Mouse (Mus musculus): ENCODE measurements at regions not wholly inside any gene's neighbourhood (a gene's known extent, or its start where the extent isn't known, plus 50 kb on each side); places are given as distances from the start of the nearest gene placed in this dataset.

DNA sequence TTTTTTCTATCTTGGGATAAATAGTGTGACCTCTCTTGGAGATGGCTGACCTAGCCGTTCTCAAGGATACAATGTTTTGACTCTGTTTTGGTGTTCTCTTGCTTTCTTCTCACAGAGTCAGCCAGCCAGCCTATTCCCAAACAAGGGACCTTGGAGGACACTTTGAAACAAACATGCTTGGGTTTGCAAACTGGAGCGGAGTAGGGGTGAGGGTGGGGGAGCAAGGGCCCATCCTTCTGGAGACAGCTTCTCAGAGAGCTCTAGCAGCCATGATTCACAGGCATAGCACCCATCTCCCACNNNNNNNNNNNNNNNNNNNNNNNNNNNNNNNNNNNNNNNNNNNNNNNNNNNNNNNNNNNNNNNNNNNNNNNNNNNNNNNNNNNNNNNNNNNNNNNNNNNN lies 52.9 kb upstream of the Rufy1 start:
- Histone ChIP-seq H3K4me1 (0 out of 2 replicates have a peak, but pooled peaks cover 6% of the 10 kb centered on the region), H3K36me3 (replicated peaks) (no peaks in the 10 kb centered on the region), H3K9me3 (no peaks in the 10 kb centered on the region), H3K27ac (replicated peaks) (no peak overlapping the region), H3K4me3 (no peak overlapping the region), H3K27me3 (replicated peaks; ENCODE audit: low read depth, poor library complexity, severe bottlenecking) (no peaks in the 10 kb centered on the region)
- DNase-seq (ENCODE audit: low spot score), result no peak
- WGBS, result 94% methylated on average over 2 of the region's 2 CpGs

GRCm38 (mm10) chr11:50483116-50483515 lies 52.2 kb upstream of the Rufy1 start:
- Histone ChIP-seq H3K4me3 (no peak overlapping the region), H3K36me3 (replicated peaks) (no peaks in the 10 kb centered on the region), H3K9me3 (no peaks in the 10 kb centered on the region), H3K4me1 (0 out of 2 replicates have a peak, but pooled peaks cover 5% of the 10 kb centered on the region), H3K27me3 (replicated peaks; ENCODE audit: low read depth, poor library complexity, severe bottlenecking) (no peaks in the 10 kb centered on the region), H3K27ac (replicated peaks) (no peak overlapping the region)
- no peak for DNase-seq (ENCODE audit: low spot score)
- 88% methylated on average over 6 of the region's 6 CpGs for WGBS

DNA sequence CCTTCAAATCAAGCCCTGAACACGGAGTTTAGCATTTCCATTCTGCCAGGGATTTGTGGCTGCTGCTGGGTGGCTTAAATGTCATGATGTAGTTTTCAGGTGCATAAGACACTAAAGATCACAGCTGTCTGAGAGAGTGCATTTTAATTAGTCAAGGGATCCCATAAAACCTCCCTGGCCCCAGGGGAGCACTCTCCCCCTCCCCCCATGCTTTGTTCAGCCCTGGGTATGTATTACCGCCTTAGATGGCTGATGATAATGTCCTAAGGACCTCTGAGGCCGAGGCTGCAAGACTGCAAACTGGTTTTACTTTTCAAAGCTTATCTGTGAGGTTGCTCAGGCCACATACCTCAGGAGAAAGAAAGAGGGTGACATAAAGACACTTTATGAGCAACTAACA lies 51.7 kb upstream of the Rufy1 start:
- no peak for DNase-seq (ENCODE audit: low spot score)
- 47% methylated on average over 3 of the region's 3 CpGs for WGBS
- H3K27ac ChIP-seq (replicated peaks), result no peak overlapping the region

More for the DNA sequence above, 51.7 kb upstream of the Rufy1 start:
- Histone ChIP-seq H3K4me1 (no peaks in the 10 kb centered on the region; the same call in 1 of the 2 replicates), H3K4me3 (no peak overlapping the region), H3K9me3 (no peaks in the 10 kb centered on the region), H3K27me3 (replicated peaks; ENCODE audit: low read depth, poor library complexity, severe bottlenecking) (no peaks in the 10 kb centered on the region), H3K36me3 (replicated peaks) (no peaks in the 10 kb centered on the region)
